Mouse (Mus musculus): ENCODE measurements around the gene Coa5.
A peak's percentile ranks its signal among the peaks of the same experiment; 100 is the strongest.

DNA sequence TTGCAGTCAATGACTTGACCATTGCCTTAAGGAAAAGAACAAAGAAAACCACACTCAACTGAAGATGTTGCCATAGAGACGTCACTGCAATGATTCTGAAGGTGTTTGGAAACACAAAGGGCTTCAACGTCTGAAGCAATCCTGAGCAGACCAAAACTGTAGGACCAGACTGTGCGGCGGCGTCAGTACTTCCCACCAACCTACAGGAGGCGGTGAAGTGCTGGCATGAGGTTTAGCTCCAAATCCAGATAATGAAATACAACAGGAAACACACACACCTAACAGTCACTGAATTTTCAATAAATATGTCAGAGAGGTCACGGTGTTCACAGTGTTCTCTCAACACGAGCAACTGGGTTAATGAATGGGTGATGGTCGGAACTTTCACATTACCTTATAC lies 49.2 kb upstream of the Coa5 start:
- TF ChIP-seq CTCF (IDR thresholded peaks at IDR 0.05; ENCODE audit: extremely low read depth, insufficient read depth, insufficient read length, insufficient replicate concordance) = peak; percentile 50; the same call in 1 of the 2 replicates
- TF ChIP-seq POLR2A (IDR thresholded peaks at IDR 0.05; ENCODE audit: low read depth, low read length) = no peak
